Mouse (Mus musculus) CD8-positive naive resting alpha-beta T cell, adult 2 months (primary cell): Measurements from ENCODE around the gene B4galt3.

ENCODE experiments used
- DNase-seq, 2 experiments: peaks; one replicate each; pipeline ENCODE4 v3.0.0; 2022; ENCODE audit warnings: low read depth in 2 of 2, low spot score in 2 of 2

B4galt3 gene

GRCm38 (mm10) chr1:171269848-171270572 is at the start of gene B4galt3:
B4galt3 (plus strand) TSS chr1:171270328.
- DNase-seq = peak; percentile 91 to 96

GRCm38 (mm10) chr1:171220871-171221270 is 49.3 kb upstream of the B4galt3 start:
- DNase-seq = peak; percentile 68 to 77

- DNase-seq = no peak
Measured at GRCm38 (mm10) chr1:171221281-171222193, 48.6 kb upstream of the B4galt3 start.

GRCm38 (mm10) chr1:171222238-171223155 is 47.6 kb upstream of the B4galt3 start, which contains the start of gene Tomm40l:
Tomm40l (minus strand) TSS chr1:171222514.
- peak; percentile 92 to 93 for DNase-seq

- no peak for DNase-seq
Measured at GRCm38 (mm10) chr1:171223168-171223567, 47.0 kb upstream of the B4galt3 start.

GRCm38 (mm10) chr1:171223796-171224195 is 46.3 kb upstream of the B4galt3 start:
- no peak for DNase-seq

GRCm38 (mm10) chr1:171224857-171225256 is 45.3 kb upstream of the B4galt3 start, which contains the start of gene Apoa2:
Apoa2 (plus strand) TSS chr1:171225054.
- DNase-seq = no peak

GRCm38 (mm10) chr1:171226780-171227179 is 43.3 kb upstream of the B4galt3 start:
- DNase-seq = no peak

- no peak for DNase-seq
Measured at GRCm38 (mm10) chr1:171227879-171228278, 42.2 kb upstream of the B4galt3 start.

- DNase-seq = no peak
Measured at GRCm38 (mm10) chr1:171229750-171230149, 40.4 kb upstream of the B4galt3 start.

- no peak for DNase-seq
Measured at GRCm38 (mm10) chr1:171230215-171230614, 39.9 kb upstream of the B4galt3 start.

- DNase-seq = no peak
Measured at GRCm38 (mm10) chr1:171231844-171232243, 38.3 kb upstream of the B4galt3 start.

GRCm38 (mm10) chr1:171232348-171232747 is 37.8 kb upstream of the B4galt3 start:
- DNase-seq = no peak

- DNase-seq = no peak
Measured at GRCm38 (mm10) chr1:171232800-171233730, 37.1 kb upstream of the B4galt3 start.

- no peak for DNase-seq
Measured at GRCm38 (mm10) chr1:171234126-171234525, 36.0 kb upstream of the B4galt3 start, which contains the start of gene Fcer1g. Fcer1g (minus strand) TSS chr1:171234365.

GRCm38 (mm10) chr1:171234538-171234937 is 35.6 kb upstream of the B4galt3 start:
- no peak for DNase-seq

GRCm38 (mm10) chr1:171235791-171236190 is 34.3 kb upstream of the B4galt3 start:
- no peak for DNase-seq

GRCm38 (mm10) chr1:171237438-171237837 is 32.7 kb upstream of the B4galt3 start:
- no peak for DNase-seq

GRCm38 (mm10) chr1:171238463-171238862 is 31.7 kb upstream of the B4galt3 start:
- DNase-seq = peak; percentile 32 to 37
